Mouse (Mus musculus) brain, embryonic 14.5 days (tissue): ENCODE measurements at regions not wholly inside any gene's neighbourhood (a gene's known extent, or its start where the extent isn't known, plus 50 kb on each side); places are given as distances from the start of the nearest gene placed in this dataset.

ENCODE experiments used
- CTCF ChIP-seq: fragments of 200-500 bp; IDR thresholded peaks from 2 replicates; pipeline ENCODE4 v1.5.1; 2012; ENCODE audit warnings: inconsistent platforms, mild to moderate bottlenecking, moderate library complexity, borderline replicate concordance; ENCODE audit not compliant: insufficient read depth, insufficient read length; ENCODE audit errors: extremely low read depth
- POLR2A ChIP-seq: fragments of 200-500 bp; IDR thresholded peaks from 2 replicates; pipeline ENCODE4 v1.6.1; 2012; ENCODE audit warnings: mild to moderate bottlenecking, inconsistent platforms, borderline replicate concordance; ENCODE audit not compliant: poor library complexity, insufficient read depth, insufficient read length, severe bottlenecking; ENCODE audit errors: extremely low read depth

DNA sequence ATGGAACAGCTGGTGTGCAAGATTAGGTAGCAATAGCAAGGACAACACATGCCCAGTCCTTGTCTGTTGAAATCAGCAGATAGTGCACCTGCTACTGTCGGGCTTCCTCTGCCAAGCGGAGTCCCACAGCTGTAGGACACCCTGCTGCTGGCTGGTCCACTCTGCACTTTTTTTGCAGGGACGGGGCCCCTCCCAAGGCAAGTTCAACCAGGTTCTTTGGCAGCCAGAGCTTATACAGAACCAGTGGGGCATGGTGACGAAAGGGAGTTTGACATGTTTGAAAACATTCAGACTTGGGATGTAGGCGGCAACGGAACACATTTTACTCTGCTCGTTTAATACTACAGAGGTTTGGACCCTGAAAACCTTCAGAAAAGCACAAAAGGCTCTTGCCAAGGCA is 93.2 kb upstream of the Kcnj16 start:
- no peak for TF ChIP-seq CTCF
- TF ChIP-seq POLR2A = no peak
